Mouse (Mus musculus): ENCODE measurements around the gene Mrpl30. TPM values are rescaled to one million over a fixed set of nuclear protein-coding genes. Genes with fewer than 3 reads are reported as not detected.

Gene Mrpl30
- total and polyA plus RNA-seq, 3 experiments, result 107 to 242 (median 141) TPM

DNA sequence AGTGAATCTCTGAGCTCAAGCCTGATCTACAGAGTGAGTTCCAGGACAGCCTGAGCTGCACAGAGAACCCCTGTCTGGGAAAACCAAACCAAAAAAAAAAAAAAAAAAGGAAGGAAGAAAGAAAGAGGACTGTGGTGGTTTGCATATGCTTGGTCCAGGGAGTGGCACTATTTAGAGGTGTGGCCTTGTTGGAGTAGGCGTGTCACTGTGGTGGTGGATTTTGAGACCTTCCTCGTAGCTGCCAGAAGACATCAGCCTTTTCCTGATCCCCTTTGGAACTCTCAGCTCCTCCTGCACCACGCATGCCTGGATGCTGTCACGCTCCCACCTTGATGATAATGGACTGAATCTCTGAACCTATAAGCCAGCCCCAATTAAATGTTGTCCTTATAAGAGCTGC is 6.9 kb upstream of the Mrpl30 start:
- Histone ChIP-seq H3K4me3 (replicated peaks in 1 of 3; ENCODE audit: low read depth in 2 of 3, low read length in 2 of 3, poor library complexity in 1 of 3) (no peak overlapping the region), H3K9ac (ENCODE audit: insufficient read depth, low read depth) (no peak overlapping the region), H3K4me2 (ENCODE audit: insufficient read depth, low read depth, poor library complexity, severe bottlenecking) (no peak overlapping the region), H3K27ac (ENCODE audit: insufficient read depth, low read depth) (no peak overlapping the region), H3K79me2 (replicated peaks; ENCODE audit: control insufficient read depth, extremely low read depth, insufficient read depth, poor library complexity, severe bottlenecking) (no peaks in the 10 kb centered on the region), H3K27me3 (replicated peaks) (no peaks in the 10 kb centered on the region), H3K4me1 (ENCODE audit: control insufficient read depth in 1 of 2, insufficient read depth in 2 of 2) (peaks cover 0 to 8% of the 10 kb centered on the region in 2 experiments; a peak in 1 of 4 replicates), H3K36me3 (replicated peaks in 1 of 2; ENCODE audit: control insufficient read depth in 1 of 2, insufficient read depth in 1 of 2, low read length in 1 of 2) (peaks cover 38 to 79% of the 10 kb centered on the region in 2 experiments), H3K9me3 (replicated peaks; ENCODE audit: low read length) (no peaks in the 10 kb centered on the region)
- no peak for DNase-seq (ENCODE audit: extremely low read depth)
- TF ChIP-seq ELF1 (IDR thresholded peaks at IDR 0.05; ENCODE audit: low read depth, low read length) (no peak), MXI1 (IDR thresholded peaks at IDR 0.05; ENCODE audit: low read depth, low read length) (no peak), ZMIZ1 (IDR thresholded peaks at IDR 0.05; ENCODE audit: low read depth, low read length) (no peak), CHD2 (IDR thresholded peaks at IDR 0.05; ENCODE audit: low read length) (no peak), MAZ (IDR thresholded peaks at IDR 0.05; ENCODE audit: low read depth, low read length) (no peak), SMC3 (IDR thresholded peaks at IDR 0.05; ENCODE audit: low read depth, low read length) (no peak), CHD1 (IDR thresholded peaks at IDR 0.05; ENCODE audit: low read depth, low read length) (no peak), CTCF (conservative IDR thresholded peaks at IDR 0.05 in 1 of 2, IDR thresholded peaks at IDR 0.05 in 1 of 2; ENCODE audit: low read depth in 2 of 2, low read length in 2 of 2) (no peak), RCOR1 (conservative IDR thresholded peaks at IDR 0.05; ENCODE audit: low read depth, low read length) (no peak), BHLHE40 (IDR thresholded peaks at IDR 0.05; ENCODE audit: low read depth, low read length) (no peak), E2F4 (IDR thresholded peaks at IDR 0.05; ENCODE audit: insufficient replicate concordance, low read depth, low read length) (no peak), MAX (IDR thresholded peaks at IDR 0.05; ENCODE audit: low read length) (no peak), JUN (IDR thresholded peaks at IDR 0.05; ENCODE audit: insufficient read depth, low read depth, low read length) (no peak), HCFC1 (IDR thresholded peaks at IDR 0.05; ENCODE audit: low read depth, low read length) (no peak), NELFE (IDR thresholded peaks at IDR 0.05; ENCODE audit: low read depth, low read length) (no peak)
- dilution Hi-C loops (cut with MboI; ENCODE audit: extremely low pct_ligation_motif_present, extremely low pct_unique_long_range_greater_than_20kb, low sequenced_read_pairs) (no loop called here), in situ Hi-C loops (cut with MboI; ENCODE audit: low pct_ligation_motif_present, low pct_unique_long_range_greater_than_20kb, low sequenced_read_pairs) (no loop called here)

DNA sequence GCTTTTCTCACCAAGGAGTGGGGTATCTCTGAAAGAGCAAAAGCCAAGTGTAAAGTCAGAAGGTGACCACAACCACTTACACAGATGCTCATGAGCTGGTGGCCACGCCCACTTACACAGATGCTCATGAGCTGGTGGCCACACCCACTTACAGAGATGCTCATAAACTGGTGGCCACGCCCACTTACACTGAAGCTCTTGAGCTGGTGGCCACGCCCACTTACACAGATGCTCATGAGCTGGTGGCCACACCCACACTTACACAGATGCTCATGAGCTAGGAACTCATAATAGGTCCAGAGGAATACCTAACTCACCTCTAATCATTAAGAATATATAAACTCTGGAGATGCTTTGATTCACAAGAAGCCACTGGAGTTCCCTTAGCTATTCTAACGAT is 5.8 kb upstream of the Mrpl30 start:
- Histone ChIP-seq H3K4me1 (ENCODE audit: control insufficient read depth in 1 of 2, insufficient read depth in 2 of 2) (peaks cover 3 to 18% of the 10 kb centered on the region in 2 experiments), H3K9ac (ENCODE audit: insufficient read depth, low read depth) (no peak overlapping the region), H3K79me2 (replicated peaks; ENCODE audit: control insufficient read depth, extremely low read depth, insufficient read depth, poor library complexity, severe bottlenecking) (peaks cover 2% of the 10 kb centered on the region; the same call in 1 of the 2 replicates), H3K4me2 (ENCODE audit: insufficient read depth, low read depth, poor library complexity, severe bottlenecking) (no peak overlapping the region), H3K27me3 (replicated peaks) (no peaks in the 10 kb centered on the region), H3K27ac (ENCODE audit: insufficient read depth, low read depth) (no peak overlapping the region), H3K4me3 (replicated peaks in 1 of 3; ENCODE audit: low read depth in 2 of 3, low read length in 2 of 3, poor library complexity in 1 of 3) (no peak overlapping the region), H3K9me3 (replicated peaks; ENCODE audit: low read length) (no peaks in the 10 kb centered on the region), H3K36me3 (replicated peaks in 1 of 2; ENCODE audit: control insufficient read depth in 1 of 2, insufficient read depth in 1 of 2, low read length in 1 of 2) (peaks cover 28 to 70% of the 10 kb centered on the region in 2 experiments)
- DNase-seq (ENCODE audit: extremely low read depth), result peak; percentile 94
- dilution Hi-C loops (cut with MboI; ENCODE audit: extremely low pct_ligation_motif_present, extremely low pct_unique_long_range_greater_than_20kb, low sequenced_read_pairs), result no loop called here
- in situ Hi-C loops (cut with MboI; ENCODE audit: low pct_ligation_motif_present, low pct_unique_long_range_greater_than_20kb, low sequenced_read_pairs), result no loop called here
- no peak for TF ChIP-seq RCOR1 (conservative IDR thresholded peaks at IDR 0.05; ENCODE audit: low read depth, low read length)
- no peak for TF ChIP-seq SMC3 (IDR thresholded peaks at IDR 0.05; ENCODE audit: low read depth, low read length)
- TF ChIP-seq SIN3A (IDR thresholded peaks at IDR 0.05; ENCODE audit: low read length), result no peak
- TF ChIP-seq GABPA (IDR thresholded peaks at IDR 0.05; ENCODE audit: insufficient replicate concordance, low read depth, low read length), result no peak
- TF ChIP-seq ETS1 (conservative IDR thresholded peaks at IDR 0.05; ENCODE audit: low read depth, low read length), result no peak
- TF ChIP-seq BHLHE40 (IDR thresholded peaks at IDR 0.05; ENCODE audit: low read depth, low read length), result no peak
